Mouse (Mus musculus) gastrocnemius, adult 18-20 months (tissue): ENCODE measurements around the gene Atg9a. TPM values are rescaled to one million over a fixed set of nuclear protein-coding genes. Genes with fewer than 3 reads are reported as not detected.

ENCODE experiments used
- microRNA-seq: library from miRNA; unstranded; fragments of <30 nt; microRNA quantifications from one replicate; pipeline ENCODE4 v1.2.0, GENCODE M21; 2021
- total RNA-seq, 2 experiments: library from RNA; stranded (reverse); gene quantifications; 2 replicates each; pipeline ENCODE4 v1.2.3; 2021

Atg9a gene
- total RNA-seq, 2 experiments from 2014 or later: 90.4 to 115 TPM

Small RNAs within 50 kb of the gene (microRNA-seq; reads per million reads assigned to microRNA genes)
- gene Gm27943: not detected

Other genes with a start within 250 kb of the Atg9a start
- gene Ihh, start 240.5 kb downstream of the Atg9a start, total RNA-seq: under 1 TPM; 0.16 to 0.26 TPM
- 1 to 10 TPM; 4.9 to 5.3 TPM for gene Nhej1, start 67.0 kb downstream of the Atg9a start, total RNA-seq
- gene Slc23a3, start 58.3 kb downstream of the Atg9a start, total RNA-seq: under 1 TPM; 0.14 TPM
- gene Cnppd1, start 49.5 kb downstream of the Atg9a start, total RNA-seq: 10 to 100 TPM; 15.7 to 16.4 TPM
- gene Retreg2, start 49.4 kb downstream of the Atg9a start, total RNA-seq: 10 to 100 TPM in 1 of 2 experiments, 1 to 10 TPM in 1; 8.8 to 10.0 TPM
- gene Zfand2b, start 23.6 kb downstream of the Atg9a start, total RNA-seq: 10 to 100 TPM; 13.7 to 16.2 TPM
- gene Abcb6, start 11.8 kb downstream of the Atg9a start, total RNA-seq: 10 to 100 TPM; 15.4 to 17.6 TPM
- 1 to 10 TPM; 3.6 to 3.7 TPM for gene Ankzf1, start within 50 bp of the Atg9a start, total RNA-seq
- 1 to 10 TPM in 1 of 2 experiments, under 1 TPM in 1; 0.88 to 1.5 TPM for gene Glb1l, start 18.6 kb upstream of the Atg9a start, total RNA-seq
- gene Stk16, start 18.6 kb upstream of the Atg9a start, total RNA-seq: 10 to 100 TPM; 18.7 to 23.3 TPM
- gene Tuba4a, start 27.7 kb upstream of the Atg9a start, total RNA-seq: 1,000 to 10,000 TPM; 1,120 to 1,226 TPM
- not detected for gene A630095N17Rik, start 39.9 kb upstream of the Atg9a start, total RNA-seq
- gene Dnajb2, start 44.2 kb upstream of the Atg9a start, total RNA-seq: 10 to 100 TPM; 74.2 to 86.4 TPM
- not detected for gene Ptprn, start 72.3 kb upstream of the Atg9a start, total RNA-seq
- not detected for gene Resp18, start 86.2 kb upstream of the Atg9a start, total RNA-seq
- gene Dnpep, start 125.8 kb upstream of the Atg9a start, total RNA-seq: 10 to 100 TPM; 42.4 to 47.6 TPM
- 1,000 to 10,000 TPM; 2,427 to 2,600 TPM for gene Des, start 168.1 kb upstream of the Atg9a start, total RNA-seq
- 100 to 1,000 TPM; 255 to 257 TPM for gene Speg, start 183.1 kb upstream of the Atg9a start, total RNA-seq
- 10 to 100 TPM; 37.3 to 44.6 TPM for gene Gmppa, start 243.7 kb upstream of the Atg9a start, total RNA-seq